Mouse (Mus musculus): ENCODE results near the gene Colec11. TPM values are rescaled to one million over a fixed set of nuclear protein-coding genes. Genes with fewer than 3 reads are reported as not detected.

Gene Colec11
- polyA plus RNA-seq, 1 experiment from 2014 or later = 0.56 TPM

DNA sequence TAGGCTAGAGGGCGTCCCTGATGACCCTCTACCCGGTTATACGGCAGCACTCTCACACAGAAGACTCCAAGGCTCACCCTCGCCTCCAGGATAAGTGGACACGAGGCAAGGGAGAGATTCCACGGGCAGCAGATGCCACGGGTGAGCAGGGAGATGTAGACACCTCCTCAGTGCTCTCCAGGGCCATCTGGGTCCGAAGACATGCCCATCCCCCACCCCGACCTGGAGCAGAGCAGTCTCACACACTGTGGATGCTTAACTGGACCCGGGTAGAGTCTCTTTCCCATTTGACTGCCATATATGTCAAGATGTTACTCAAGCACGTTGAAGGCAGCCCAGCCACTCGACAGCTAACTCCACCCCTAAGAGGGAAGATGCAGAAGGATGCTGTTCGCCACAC lies 32.7 kb downstream of the Colec11 start:
- Histone ChIP-seq H3K4me3 (ENCODE audit: low read depth, low read length) (no peak overlapping the region), H3K27ac (ENCODE audit: low read depth, low read length) (no peak overlapping the region), H3K27me3 (replicated peaks; ENCODE audit: control insufficient read depth, insufficient read depth, low read length) (no peaks in the 10 kb centered on the region; the same call in 1 of the 2 replicates), H3K9ac (ENCODE audit: low read length) (no peak overlapping the region), H3K4me1 (ENCODE audit: control insufficient read depth, insufficient read depth, low read length) (peaks cover 5% of the 10 kb centered on the region), H3K36me3 (ENCODE audit: control insufficient read depth, insufficient read depth, low read length) (no peaks in the 10 kb centered on the region), H3K4me2 (ENCODE audit: low read length) (no peak overlapping the region; the same call in 1 of the 2 replicates), H3K9me3 (replicated peaks; ENCODE audit: control insufficient read depth, low read length) (no peaks in the 10 kb centered on the region)
- ATAC-seq (no peak), DNase-seq (ENCODE audit: low spot score) (no peak)
- WGBS = 55% methylated on average over 13 of the region's 13 CpGs

DNA sequence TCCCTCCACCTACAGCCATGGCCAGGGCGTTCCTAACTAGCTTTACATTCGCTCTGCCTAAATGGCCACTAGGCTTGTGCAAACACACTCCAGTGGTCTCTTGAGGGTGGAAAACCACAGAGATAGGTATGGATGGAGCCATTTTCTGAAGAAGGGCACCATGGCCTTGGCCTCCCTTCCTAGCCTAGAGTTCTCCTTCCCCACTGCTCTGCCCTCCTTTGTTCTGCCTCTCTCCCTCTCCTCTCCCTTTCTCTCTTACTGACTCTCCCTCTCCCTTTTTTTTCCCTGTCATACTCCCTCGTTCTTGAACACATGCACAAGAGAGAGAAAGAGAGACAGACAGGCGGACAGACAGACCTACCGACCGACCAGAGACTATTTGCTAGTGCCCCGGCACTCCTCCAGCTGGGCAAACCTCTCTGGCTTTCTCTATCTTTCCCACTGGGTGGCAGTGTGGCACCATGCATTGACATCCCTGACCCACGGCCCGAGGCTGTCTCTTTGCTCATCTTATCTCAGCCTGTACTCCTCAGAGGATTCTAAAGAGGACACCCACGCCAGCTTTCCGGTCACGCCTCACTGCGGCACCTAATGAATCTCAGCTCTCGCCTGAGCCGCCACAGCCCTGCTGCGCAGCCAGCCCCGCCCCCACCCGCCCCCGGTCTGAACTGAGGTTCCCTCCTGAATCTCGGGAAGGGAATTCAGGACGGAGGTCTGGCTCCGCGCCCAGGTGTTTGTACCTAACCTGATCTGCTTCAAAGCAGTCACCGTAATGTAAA lies 33.9 kb downstream of the Colec11 start:
- Histone ChIP-seq H3K27me3 (replicated peaks; ENCODE audit: control insufficient read depth, insufficient read depth, low read length) (no peaks in the 10 kb centered on the region; the same call in 1 of the 2 replicates), H3K9me3 (replicated peaks; ENCODE audit: control insufficient read depth, low read length) (no peaks in the 10 kb centered on the region), H3K27ac (ENCODE audit: low read depth, low read length) (peak overlapping the region; percentile 46; the same call in 1 of the 2 replicates), H3K4me3 (ENCODE audit: low read depth, low read length) (peak overlapping the region; percentile 39), H3K4me1 (ENCODE audit: control insufficient read depth, insufficient read depth, low read length) (peaks cover 5% of the 10 kb centered on the region), H3K36me3 (ENCODE audit: control insufficient read depth, insufficient read depth, low read length) (no peaks in the 10 kb centered on the region), H3K9ac (ENCODE audit: low read length) (peak overlapping the region; percentile 67), H3K4me2 (ENCODE audit: low read length) (peak overlapping the region; percentile 69)
- peak; percentile 92 for ATAC-seq
- peak; percentile 93 for DNase-seq (ENCODE audit: low spot score)
- 9% methylated on average over 24 of the region's 24 CpGs for WGBS

DNA sequence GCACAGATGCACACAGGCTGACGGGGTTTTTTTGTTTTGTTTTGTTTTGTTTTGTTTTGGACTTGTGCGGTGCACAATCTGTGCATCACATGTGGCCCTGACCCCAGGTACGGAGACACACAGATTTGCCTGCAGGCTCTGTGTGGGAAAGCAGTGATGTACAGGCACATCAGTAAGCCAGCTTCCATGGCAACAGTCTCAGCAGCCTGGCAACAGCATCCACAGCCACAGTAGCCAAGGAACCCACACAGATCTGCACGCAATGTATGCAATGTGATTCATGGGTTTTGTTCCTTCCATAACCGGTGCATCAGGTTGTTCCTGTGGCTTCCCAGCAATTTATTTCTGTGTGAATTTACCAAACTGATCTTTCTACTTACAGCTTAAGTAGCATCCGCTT lies 35.2 kb downstream of the Colec11 start:
- Histone ChIP-seq H3K4me2 (ENCODE audit: low read length) (no peak overlapping the region), H3K9me3 (replicated peaks; ENCODE audit: control insufficient read depth, low read length) (no peaks in the 10 kb centered on the region), H3K9ac (ENCODE audit: low read length) (no peak overlapping the region), H3K27ac (ENCODE audit: low read depth, low read length) (no peak overlapping the region; the same call in 1 of the 2 replicates), H3K36me3 (ENCODE audit: control insufficient read depth, insufficient read depth, low read length) (no peaks in the 10 kb centered on the region), H3K4me3 (ENCODE audit: low read depth, low read length) (no peak overlapping the region), H3K4me1 (ENCODE audit: control insufficient read depth, insufficient read depth, low read length) (peaks cover 5% of the 10 kb centered on the region), H3K27me3 (replicated peaks; ENCODE audit: control insufficient read depth, insufficient read depth, low read length) (no peaks in the 10 kb centered on the region; the same call in 1 of the 2 replicates)
- ATAC-seq (peak; percentile 43; the same call in 1 of the 2 replicates), DNase-seq (ENCODE audit: low spot score) (peak; percentile 76)
- WGBS = 63% methylated on average over 6 of the region's 6 CpGs

- ATAC-seq = no peak
- DNase-seq (ENCODE audit: low spot score) = no peak
- H3K36me3 ChIP-seq (ENCODE audit: control insufficient read depth, insufficient read depth, low read length) = no peaks in the 10 kb centered on the region
- no peaks in the 10 kb centered on the region for H3K9me3 ChIP-seq (replicated peaks; ENCODE audit: control insufficient read depth, low read length)
- H3K4me1 ChIP-seq (ENCODE audit: control insufficient read depth, insufficient read depth, low read length) = peaks cover 5% of the 10 kb centered on the region
- H3K27me3 ChIP-seq (replicated peaks; ENCODE audit: control insufficient read depth, insufficient read depth, low read length) = no peaks in the 10 kb centered on the region; the same call in 1 of the 2 replicates
- 51% methylated on average over 3 of the region's 3 CpGs for WGBS
- H3K4me2 ChIP-seq (ENCODE audit: low read length) = no peak overlapping the region
- H3K27ac ChIP-seq (ENCODE audit: low read depth, low read length) = no peak overlapping the region
- H3K4me3 ChIP-seq (ENCODE audit: low read depth, low read length) = no peak overlapping the region
- no peak overlapping the region for H3K9ac ChIP-seq (ENCODE audit: low read length)
Measured at GRCm38 (mm10) chr12:28584036-28584435, 39.1 kb downstream of the Colec11 start.

DNA sequence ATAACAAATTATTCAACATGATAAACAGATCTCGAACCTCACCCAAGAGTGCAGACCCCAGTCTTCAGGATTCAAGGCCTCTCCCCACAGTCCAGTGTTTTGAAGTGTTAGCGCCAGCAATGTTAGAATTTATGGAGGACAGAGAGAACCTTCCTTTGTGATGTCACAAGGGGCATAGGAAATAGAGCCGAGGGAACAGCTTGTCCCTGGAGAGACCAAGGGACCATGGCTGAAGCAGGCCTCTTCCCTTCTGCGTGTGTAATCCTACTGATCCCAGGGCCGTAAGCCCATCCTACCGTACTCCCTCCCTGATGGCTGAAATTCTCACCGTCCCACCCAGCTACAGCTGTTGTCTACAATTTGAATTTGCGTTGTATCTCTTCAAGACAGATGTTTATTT lies 40.8 kb downstream of the Colec11 start, which contains the start of gene Allc:
Allc (minus strand) TSS at position 101 of the 400 bp plus-strand sequence.
- no peak within 1 kb of the TSS for H3K9ac ChIP-seq (ENCODE audit: low read length)
- H3K9me3 ChIP-seq (replicated peaks; ENCODE audit: control insufficient read depth, low read length) = no peaks in the 10 kb centered on the region
- ATAC-seq (no peak), DNase-seq (ENCODE audit: low spot score) (no peak)
- WGBS = 90% methylated on average over 8 of the region's 8 CpGs
- H3K4me3 ChIP-seq (ENCODE audit: low read depth, low read length) = no peak within 1 kb of the TSS
- no peaks in the 10 kb centered on the region for H3K36me3 ChIP-seq (ENCODE audit: control insufficient read depth, insufficient read depth, low read length)
- no peaks in the 10 kb centered on the region for H3K27me3 ChIP-seq (replicated peaks; ENCODE audit: control insufficient read depth, insufficient read depth, low read length)
- no peaks in the 10 kb centered on the region for H3K4me1 ChIP-seq (ENCODE audit: control insufficient read depth, insufficient read depth, low read length)
- H3K27ac ChIP-seq (ENCODE audit: low read depth, low read length) = no peak within 1 kb of the TSS
- no peak within 1 kb of the TSS for H3K4me2 ChIP-seq (ENCODE audit: low read length)

- H3K4me2 ChIP-seq (ENCODE audit: low read length) = no peak overlapping the region
- no peak overlapping the region for H3K9ac ChIP-seq (ENCODE audit: low read length)
- no peaks in the 10 kb centered on the region for H3K27me3 ChIP-seq (replicated peaks; ENCODE audit: control insufficient read depth, insufficient read depth, low read length)
- DNase-seq (ENCODE audit: low spot score) (no peak), ATAC-seq (no peak)
- 33% methylated on average over 4 of the region's 4 CpGs for WGBS
- no peaks in the 10 kb centered on the region for H3K9me3 ChIP-seq (replicated peaks; ENCODE audit: control insufficient read depth, low read length)
- H3K4me3 ChIP-seq (ENCODE audit: low read depth, low read length) = no peak overlapping the region
- H3K36me3 ChIP-seq (ENCODE audit: control insufficient read depth, insufficient read depth, low read length) = no peaks in the 10 kb centered on the region
- H3K4me1 ChIP-seq (ENCODE audit: control insufficient read depth, insufficient read depth, low read length) = no peaks in the 10 kb centered on the region
- no peak overlapping the region for H3K27ac ChIP-seq (ENCODE audit: low read depth, low read length)
Measured at GRCm38 (mm10) chr12:28579132-28579531, 44.0 kb downstream of the Colec11 start.

DNA sequence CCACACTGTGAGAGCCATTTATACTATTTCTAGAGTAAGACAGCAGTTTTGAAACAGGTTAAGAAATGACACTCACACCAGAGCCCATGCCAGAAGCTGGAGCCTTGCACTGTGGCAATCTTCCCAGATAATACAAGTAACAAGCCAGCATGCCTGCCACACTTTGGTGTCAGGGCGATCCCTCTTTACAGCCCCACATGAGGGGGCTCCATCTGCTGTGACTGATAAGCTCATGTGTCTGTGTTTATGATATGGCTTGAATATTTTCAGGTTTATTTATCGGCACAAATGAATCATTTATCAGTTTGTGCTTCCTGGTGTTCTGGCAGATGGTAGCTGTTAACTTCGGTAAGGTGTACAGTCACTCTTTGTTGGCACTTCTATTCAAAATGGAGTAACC lies 45.0 kb downstream of the Colec11 start:
- Histone ChIP-seq H3K4me2 (ENCODE audit: low read length) (no peak overlapping the region), H3K9me3 (replicated peaks; ENCODE audit: control insufficient read depth, low read length) (no peaks in the 10 kb centered on the region), H3K27ac (ENCODE audit: low read depth, low read length) (no peak overlapping the region), H3K36me3 (ENCODE audit: control insufficient read depth, insufficient read depth, low read length) (no peaks in the 10 kb centered on the region), H3K27me3 (replicated peaks; ENCODE audit: control insufficient read depth, insufficient read depth, low read length) (no peaks in the 10 kb centered on the region), H3K9ac (ENCODE audit: low read length) (no peak overlapping the region), H3K4me3 (ENCODE audit: low read depth, low read length) (no peak overlapping the region), H3K4me1 (ENCODE audit: control insufficient read depth, insufficient read depth, low read length) (no peaks in the 10 kb centered on the region)
- peak; percentile 71 for DNase-seq (ENCODE audit: low spot score)
- WGBS = 76% methylated on average over 3 of the region's 3 CpGs
- peak; percentile 70; the same call in 1 of the 2 replicates for ATAC-seq

DNA sequence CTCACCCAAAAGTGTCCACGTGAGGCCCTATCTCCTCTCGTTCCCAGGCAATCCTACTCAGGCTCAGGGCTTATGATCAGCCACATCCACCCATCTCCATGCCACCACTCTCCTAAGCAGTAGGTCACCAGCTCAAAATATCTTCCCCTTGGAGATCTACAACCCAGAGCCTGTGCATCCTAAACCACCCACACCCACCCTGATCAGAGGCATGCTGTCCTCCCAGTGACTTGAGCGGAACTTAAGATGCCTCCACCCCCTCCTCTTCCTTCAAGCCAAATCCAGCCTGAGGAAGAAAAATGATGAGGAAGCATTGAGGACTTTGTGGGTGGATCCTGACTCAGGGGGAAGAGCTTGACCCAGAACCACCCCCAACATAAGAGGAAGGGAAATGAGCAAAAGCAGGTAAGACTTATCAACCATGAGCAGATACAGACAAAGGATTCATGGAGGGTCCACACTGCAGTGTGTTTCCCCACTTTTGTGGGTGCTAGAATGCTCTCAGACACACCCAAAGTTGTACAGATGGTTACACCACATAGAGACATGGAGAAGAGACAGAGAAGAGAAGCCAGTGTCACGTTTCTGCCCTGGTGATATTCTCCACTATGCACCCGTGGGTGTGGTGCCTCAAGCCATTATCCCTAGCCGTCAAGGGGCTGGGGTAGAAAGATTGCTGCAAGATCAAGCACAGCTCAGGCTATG lies 47.7 kb downstream of the Colec11 start:
- Histone ChIP-seq H3K4me1 (ENCODE audit: control insufficient read depth, insufficient read depth, low read length) (no peaks in the 10 kb centered on the region), H3K9me3 (replicated peaks; ENCODE audit: control insufficient read depth, low read length) (no peaks in the 10 kb centered on the region), H3K9ac (ENCODE audit: low read length) (no peak overlapping the region), H3K4me2 (ENCODE audit: low read length) (no peak overlapping the region), H3K4me3 (ENCODE audit: low read depth, low read length) (no peak overlapping the region), H3K27ac (ENCODE audit: low read depth, low read length) (no peak overlapping the region), H3K27me3 (replicated peaks; ENCODE audit: control insufficient read depth, insufficient read depth, low read length) (no peaks in the 10 kb centered on the region), H3K36me3 (ENCODE audit: control insufficient read depth, insufficient read depth, low read length) (no peaks in the 10 kb centered on the region)
- DNase-seq (ENCODE audit: low spot score) (no peak), ATAC-seq (no peak)
- 84% methylated on average over 6 of the region's 6 CpGs for WGBS

GRCm38 (mm10) chr12:28572241-28572640 lies 50.9 kb downstream of the Colec11 start:
- H3K9ac ChIP-seq (ENCODE audit: low read length) = no peak overlapping the region
- H3K4me3 ChIP-seq (ENCODE audit: low read depth, low read length) = no peak overlapping the region
- H3K27me3 ChIP-seq (replicated peaks; ENCODE audit: control insufficient read depth, insufficient read depth, low read length) = no peaks in the 10 kb centered on the region
- no peak for DNase-seq (ENCODE audit: low spot score)
- no peaks in the 10 kb centered on the region for H3K36me3 ChIP-seq (ENCODE audit: control insufficient read depth, insufficient read depth, low read length)
- H3K9me3 ChIP-seq (replicated peaks; ENCODE audit: control insufficient read depth, low read length) = no peaks in the 10 kb centered on the region
- H3K4me2 ChIP-seq (ENCODE audit: low read length) = no peak overlapping the region
- no peaks in the 10 kb centered on the region for H3K4me1 ChIP-seq (ENCODE audit: control insufficient read depth, insufficient read depth, low read length)
- ATAC-seq = no peak
- no peak overlapping the region for H3K27ac ChIP-seq (ENCODE audit: low read depth, low read length)
- 84% methylated on average over 2 of the region's 2 CpGs for WGBS

All from forebrain, embryonic 14.5 days (tissue).